Mouse (Mus musculus) adrenal gland (tissue): ENCODE data around the gene Sema5b.

ENCODE experiments used
- intact Hi-C: fragments of 180-260 bp; cut with DNase I; formaldehyde crosslinking; loops from one replicate; pipeline ENCODE4 v1.15.1; 2025
- long read RNA-seq, 2 experiments: library from polyadenylated mRNA; unstranded; transcript quantifications; one replicate each; pipeline ENCODE4 v2.0.0; 2020; ENCODE audit warnings: borderline replicate concordance in 1 of 2; ENCODE audit not compliant: insufficient replicate concordance in 1 of 2

Sema5b gene
- long read RNA-seq, experiment 1, full-length matches to known transcripts = 1 of 2 reads
- long read RNA-seq, experiment 1, partial matches to known transcripts = 1 of 2 reads
- long read RNA-seq, experiment 1, other reads (novel, unspliced or antisense) = 0 of 2 reads
- long read RNA-seq, experiment 2, full-length matches to known transcripts = 3 of 27 reads
- long read RNA-seq, experiment 2, partial matches to known transcripts = 18 of 27 reads
- long read RNA-seq, experiment 2, other reads (novel, unspliced or antisense) = 6 of 27 reads

GRCm38 (mm10) chr16:35541117-35541641, at the start of gene Sema5b:
Sema5b (plus strand) TSS chr16:35541145.
- intact Hi-C loops = loop anchor here (2.0 to 10.0 kb wide), 4 partner anchors 88 to 276 kb away; no protein-coding TSS in a partner anchor

- intact Hi-C loops = no loop called here
These were observed 40.6 kb upstream of the Sema5b start for GRCm38 (mm10) chr16:35500342-35500741.

GRCm38 (mm10) chr16:35501106-35501760, 39.7 kb upstream of the Sema5b start:
- intact Hi-C loops = no loop called here

GRCm38 (mm10) chr16:35502456-35502855, 38.5 kb upstream of the Sema5b start:
- intact Hi-C loops = no loop called here

- intact Hi-C loops = no loop called here
These were observed 36.7 kb upstream of the Sema5b start for GRCm38 (mm10) chr16:35504266-35504665.

GRCm38 (mm10) chr16:35505786-35506185, 35.2 kb upstream of the Sema5b start:
- intact Hi-C loops = no loop called here

GRCm38 (mm10) chr16:35508581-35508980, 32.4 kb upstream of the Sema5b start:
- intact Hi-C loops = no loop called here

- intact Hi-C loops = no loop called here
These were observed 31.4 kb upstream of the Sema5b start for GRCm38 (mm10) chr16:35509331-35510070.

GRCm38 (mm10) chr16:35515977-35516612, 24.9 kb upstream of the Sema5b start:
- intact Hi-C loops = no loop called here

- intact Hi-C loops = no loop called here
These were observed 22.7 kb upstream of the Sema5b start for GRCm38 (mm10) chr16:35517976-35518951.

GRCm38 (mm10) chr16:35519245-35519644, 21.7 kb upstream of the Sema5b start:
- intact Hi-C loops = no loop called here

- intact Hi-C loops = no loop called here
These were observed 16.7 kb upstream of the Sema5b start for GRCm38 (mm10) chr16:35524200-35524599.

GRCm38 (mm10) chr16:35534630-35535029, 6.3 kb upstream of the Sema5b start:
- intact Hi-C loops = no loop called here

GRCm38 (mm10) chr16:35537651-35538050, 3.3 kb upstream of the Sema5b start:
- intact Hi-C loops = no loop called here

- intact Hi-C loops = no loop called here
These were observed 1.9 kb upstream of the Sema5b start for GRCm38 (mm10) chr16:35539041-35539440.

GRCm38 (mm10) chr16:35540333-35541116, 420 bp upstream of the Sema5b start:
- intact Hi-C loops = loop anchor here (2.0 to 10.0 kb wide), 4 partner anchors 88 to 277 kb away; no protein-coding TSS in a partner anchor

GRCm38 (mm10) chr16:35541661-35542420, 896 bp downstream of the Sema5b start:
- intact Hi-C loops = loop anchor here (2.0 to 10.0 kb wide), 4 partner anchors 87 to 275 kb away; no protein-coding TSS in a partner anchor

- intact Hi-C loops = loop anchor here (5.0 to 10.0 kb wide), 3 partner anchors 182 to 275 kb away; no protein-coding TSS in a partner anchor
These were observed 1.5 kb downstream of the Sema5b start for GRCm38 (mm10) chr16:35542421-35542780.
